Mouse (Mus musculus) central nervous system, embryonic 11.5 days (tissue): ENCODE results near the gene Ttll3. TPM values are rescaled to one million over a fixed set of nuclear protein-coding genes. Genes with fewer than 3 reads are reported as not detected.

Experiments
- polyA plus RNA-seq: library from polyadenylated mRNA; depleted of rRNA; stranded (reverse); fragments of >200 nt; gene quantifications from 2 replicates; pipeline ENCODE4 v1.2.3, GENCODE M21; 2012; rRNA removed

Gene Ttll3
- polyA plus RNA-seq = 13.6 and 16.4 TPM in 2 replicates

DNA sequence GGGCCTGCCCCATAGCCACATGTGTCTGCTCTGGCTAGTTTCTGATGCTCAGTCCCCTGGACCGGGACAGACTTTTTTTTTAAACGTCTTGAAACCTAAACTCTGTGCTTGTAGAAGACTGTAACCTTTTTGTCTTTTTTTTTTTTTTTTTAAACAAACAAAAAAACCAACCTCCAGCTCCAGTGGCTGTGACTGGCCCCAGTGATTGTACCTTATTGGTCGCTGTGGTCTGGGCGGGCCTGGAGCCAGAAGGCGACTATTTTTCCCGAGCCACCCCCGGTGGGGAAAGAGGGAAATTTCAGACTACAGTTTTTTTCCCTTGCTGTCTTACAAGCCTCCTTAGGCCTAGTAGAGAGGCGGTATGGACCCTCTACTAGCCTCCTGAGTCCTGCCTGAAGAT is at the start of gene Ttll3:
Ttll3 (plus strand) TSS at position 301 of the 400 bp plus-strand sequence.

DNA sequence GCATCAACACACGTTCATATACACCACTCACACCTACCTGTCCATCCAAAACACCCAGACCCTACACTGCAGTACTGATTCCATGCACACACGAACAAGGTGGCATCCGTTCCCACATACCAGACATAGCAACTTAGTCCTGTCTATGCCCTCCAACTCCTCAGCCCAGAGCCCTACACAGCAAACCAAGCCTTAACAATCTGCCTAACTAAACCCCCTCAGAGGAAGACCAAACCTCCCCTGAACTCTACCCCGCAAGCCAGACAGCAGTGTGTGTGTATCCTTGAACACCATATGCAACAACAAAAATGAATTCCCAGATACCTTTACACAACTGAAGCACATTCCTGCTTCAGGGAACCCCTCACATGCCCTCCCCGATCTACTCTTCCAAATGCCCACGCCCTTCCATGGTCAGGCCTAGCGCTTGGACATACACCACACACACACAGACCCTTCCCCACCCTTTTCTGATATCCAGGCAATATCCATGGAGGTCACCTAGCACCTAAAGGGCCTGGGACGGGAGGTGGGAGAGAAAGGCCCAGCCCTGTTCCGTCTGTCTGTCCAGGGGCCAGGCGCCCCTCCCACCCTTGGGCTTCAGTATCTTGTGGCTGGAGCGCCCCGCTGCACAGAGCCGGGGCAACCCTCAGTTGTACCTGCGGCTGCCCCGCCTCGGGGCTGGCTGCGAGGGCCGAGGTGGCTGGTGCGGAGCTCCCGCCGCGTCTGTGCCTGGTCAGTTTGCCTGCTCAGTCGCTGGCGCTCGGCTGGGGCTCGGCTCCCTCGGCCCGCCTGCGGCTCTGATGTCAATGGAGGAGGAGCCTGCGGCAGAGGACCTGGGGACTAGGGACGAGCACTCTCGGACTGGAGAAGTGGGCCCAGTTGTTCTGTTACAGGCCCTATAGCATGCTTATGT is 45.6 kb upstream of the Ttll3 start, which contains the start of gene Camk1:
Camk1 (minus strand) TSS at position 808 of the 916 bp plus-strand sequence.

DNA sequence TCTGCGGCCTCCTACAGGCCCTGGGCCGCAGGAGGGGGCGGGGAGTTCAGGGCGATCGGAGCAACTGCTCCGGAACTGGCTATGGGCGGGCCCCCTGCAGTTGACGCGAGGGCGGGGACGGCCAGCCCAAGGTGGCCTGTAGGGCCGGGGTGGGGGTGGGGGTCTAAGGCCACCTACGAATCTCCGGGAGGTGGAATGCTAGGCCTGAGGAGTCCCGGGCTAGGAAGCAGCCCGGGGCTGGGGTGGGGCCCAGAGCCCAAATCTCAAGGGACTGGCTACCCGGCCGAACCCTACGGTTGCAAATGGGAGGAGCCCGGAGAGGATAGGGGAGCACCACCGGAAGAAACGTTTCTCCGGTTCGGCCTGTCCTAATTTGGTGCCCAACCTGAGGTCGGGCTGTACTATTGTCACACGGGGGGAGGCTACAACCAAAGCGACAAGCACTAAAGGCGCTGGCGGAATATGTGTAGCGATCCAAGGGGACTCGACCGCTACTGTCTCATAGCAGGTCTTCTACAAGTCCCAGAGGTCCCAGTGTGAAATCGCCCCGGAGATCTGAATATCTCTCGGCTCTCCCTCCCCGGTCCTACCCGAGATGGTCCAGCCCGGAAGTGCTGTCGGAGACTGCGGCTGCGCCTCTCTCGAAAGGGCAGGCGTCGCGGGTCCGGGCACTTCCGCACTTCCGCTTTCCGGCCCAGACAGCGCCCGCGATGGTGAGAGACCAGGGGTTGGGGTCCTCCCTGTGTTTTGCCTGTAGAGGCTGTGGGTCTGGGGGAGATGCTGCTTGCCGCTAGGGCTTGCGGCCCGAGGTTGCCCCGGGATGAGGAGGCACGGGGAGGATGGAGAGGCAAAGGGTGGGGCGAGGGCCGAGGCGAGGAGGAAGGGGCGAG is 11.3 kb upstream of the Ttll3 start, which contains the start of the genes Tada3 and Arpc4:
Tada3 (minus strand) TSS at position 388 of the 890 bp plus-strand sequence.
Arpc4 (plus strand) TSS at position 620 of the 890 bp plus-strand sequence.

DNA sequence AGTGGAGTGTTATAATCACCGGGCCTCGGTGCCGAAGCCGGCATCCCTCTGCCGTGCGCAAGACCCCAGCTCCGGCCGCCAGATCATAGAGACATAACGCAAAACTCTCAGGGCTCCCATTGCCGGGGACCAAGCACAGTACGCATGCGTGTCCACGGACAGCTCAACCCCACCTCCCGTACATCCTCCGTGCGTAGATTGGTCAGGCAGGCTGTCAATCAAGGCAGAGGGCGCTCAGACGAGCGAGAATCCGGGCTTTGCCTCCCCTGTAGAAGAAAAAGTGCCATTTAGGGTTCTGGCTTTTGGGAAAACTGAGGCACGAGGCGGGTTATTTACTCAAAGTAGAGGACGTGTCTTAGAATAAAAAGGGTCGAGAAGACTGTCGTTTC is 30.1 kb downstream of the Ttll3 start, which contains the start of gene Rpusd3:
Rpusd3 (minus strand) TSS at position 142 of the 389 bp plus-strand sequence.

DNA sequence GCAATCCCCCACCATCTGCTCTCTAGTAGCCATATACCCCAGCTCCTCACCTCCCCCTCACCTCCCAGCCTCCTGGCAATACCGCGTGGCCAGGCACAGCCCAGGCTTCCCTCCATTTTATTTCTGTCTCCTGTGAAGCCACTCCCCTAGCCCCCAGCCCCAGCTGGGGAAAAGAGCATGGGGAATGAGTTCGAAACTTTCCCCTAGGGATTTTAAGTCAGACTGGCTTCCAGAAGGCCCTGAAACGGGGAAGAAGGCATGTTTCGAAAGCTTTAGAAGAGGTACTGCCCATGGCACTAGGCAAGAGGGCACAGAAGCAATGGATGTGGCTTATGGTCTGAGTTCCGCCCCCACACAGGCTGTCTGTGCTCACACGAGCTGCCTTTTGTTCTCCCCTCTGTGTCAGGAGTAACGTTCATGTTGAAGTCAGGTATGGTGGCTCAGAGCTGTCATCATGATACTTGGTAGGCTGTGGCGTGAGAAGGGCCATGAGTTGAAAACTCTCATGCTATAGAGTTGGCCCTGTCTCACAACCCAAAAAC is 46.7 kb downstream of the Ttll3 start, which contains the start of gene Cidec:
Cidec (minus strand) TSS at position 97 of the 542 bp plus-strand sequence.

DNA sequence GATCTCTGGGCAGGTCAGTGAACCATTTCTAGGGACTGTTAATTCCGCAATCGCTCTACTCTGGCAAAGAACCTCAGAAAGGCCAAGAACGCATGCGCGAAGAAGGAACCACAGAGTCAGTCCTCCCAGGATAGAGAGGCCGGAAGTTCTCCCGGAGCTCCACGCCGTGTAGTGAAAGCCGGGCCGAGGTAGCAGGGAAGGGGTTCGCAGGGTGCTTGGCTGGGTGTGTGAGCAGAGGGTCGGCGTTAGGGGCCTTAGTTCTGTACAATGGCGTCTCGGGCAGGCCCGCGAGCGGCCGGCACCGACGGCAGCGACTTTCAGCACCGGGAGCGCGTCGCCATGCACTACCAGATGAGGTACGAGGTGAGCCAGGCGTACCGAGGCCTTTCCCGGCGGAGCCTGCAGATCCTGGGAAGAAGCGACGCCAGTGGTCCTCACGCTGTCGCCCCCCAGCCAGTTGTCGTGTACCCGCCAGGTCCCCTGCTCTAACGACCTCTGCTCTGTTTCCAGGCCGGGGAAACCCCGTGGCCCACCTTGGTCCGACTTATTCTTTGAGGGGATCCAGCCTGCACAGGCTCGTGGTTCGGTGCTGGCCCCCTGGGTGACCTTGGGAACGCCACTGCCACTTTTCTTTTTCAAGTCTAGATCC is 53.5 kb downstream of the Ttll3 start, which contains the start of gene Jagn1:
Jagn1 (plus strand) TSS at position 128 of the 649 bp plus-strand sequence.

DNA sequence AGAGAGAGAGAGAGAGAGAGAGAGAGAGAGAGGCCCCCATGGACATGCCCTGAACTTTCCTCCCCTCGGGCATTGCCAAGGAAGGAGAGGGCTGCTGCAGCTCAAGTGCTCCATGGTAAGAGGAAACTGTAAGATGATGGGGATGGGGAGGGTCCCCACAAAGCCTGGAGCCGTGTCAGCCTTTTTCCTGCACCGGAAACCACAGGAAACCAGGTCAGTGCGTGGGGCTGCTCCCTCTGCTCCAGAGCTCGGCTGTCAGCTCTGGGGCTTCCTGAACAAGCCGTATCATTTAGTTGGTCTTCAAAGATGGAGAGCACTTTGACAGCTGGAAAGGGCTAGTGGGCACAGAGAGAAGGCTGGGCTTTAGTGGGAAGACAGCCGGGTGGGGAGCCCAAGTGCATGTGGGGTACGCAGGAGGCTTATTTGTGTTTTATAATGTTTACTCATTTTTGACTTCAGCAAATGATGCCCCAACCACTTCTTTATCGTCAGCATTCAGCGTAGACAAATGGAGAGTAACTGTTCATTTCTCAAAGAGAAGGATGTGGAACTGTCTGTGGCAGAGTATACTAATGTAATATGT is 69.0 kb downstream of the Ttll3 start, which contains the start of gene Il17re:
Il17re (plus strand) TSS at position 533 of the 583 bp plus-strand sequence.

Other genes starting within 250 kb of the Ttll3 start
- gene Lhfpl4, start 193.9 kb upstream of the Ttll3 start, polyA plus RNA-seq = 19.1 and 31.3 TPM in 2 replicates
- 26.0 and 31.0 TPM in 2 replicates for gene Mtmr14, start 151.4 kb upstream of the Ttll3 start, polyA plus RNA-seq
- gene Cpne9, start 107.0 kb upstream of the Ttll3 start, polyA plus RNA-seq = 0.11 and 0.37 TPM in 2 replicates
- 44.3 and 47.2 TPM in 2 replicates for gene Brpf1, start 82.1 kb upstream of the Ttll3 start, polyA plus RNA-seq
- 14.8 and 21.2 TPM in 2 replicates for gene Ogg1, start 62.3 kb upstream of the Ttll3 start, polyA plus RNA-seq
- 33.0 and 41.1 TPM in 2 replicates for gene Camk1, start 45.3 kb upstream of the Ttll3 start, polyA plus RNA-seq
- gene Tada3, start 11.4 kb upstream of the Ttll3 start, polyA plus RNA-seq = 42.3 and 67.4 TPM in 2 replicates
- 106 and 112 TPM in 2 replicates for gene Arpc4, start 11.1 kb upstream of the Ttll3 start, polyA plus RNA-seq
- 28.4 and 33.2 TPM in 2 replicates for gene Rpusd3, start 30.1 kb downstream of the Ttll3 start, polyA plus RNA-seq
- gene Cidec, start 46.5 kb downstream of the Ttll3 start, polyA plus RNA-seq = 0.04 TPM in 2 replicates
- gene Jagn1, start 53.3 kb downstream of the Ttll3 start, polyA plus RNA-seq = 34.3 and 56.9 TPM in 2 replicates
- gene Il17re, start 69.2 kb downstream of the Ttll3 start, polyA plus RNA-seq = 0.66 and 1.4 TPM in 2 replicates
- gene Il17rc, start 82.2 kb downstream of the Ttll3 start, polyA plus RNA-seq = 2.8 and 3.6 TPM in 2 replicates
- gene Creld1, start 94.0 kb downstream of the Ttll3 start, polyA plus RNA-seq = 21.3 and 43.5 TPM in 2 replicates
- gene Prrt3, start 112.7 kb downstream of the Ttll3 start, polyA plus RNA-seq = 1.3 and 1.7 TPM in 2 replicates
- 27.6 and 47.2 TPM in 2 replicates for gene Emc3, start 142.4 kb downstream of the Ttll3 start, polyA plus RNA-seq
- 16.9 and 20.6 TPM in 2 replicates for gene Fancd2, start 142.4 kb downstream of the Ttll3 start, polyA plus RNA-seq
- 0.07 TPM in 1 of 2 replicates, not detected in the other for gene Fancd2os, start 211.5 kb downstream of the Ttll3 start, polyA plus RNA-seq
- gene Brk1, start 215.5 kb downstream of the Ttll3 start, polyA plus RNA-seq = 189 and 208 TPM in 2 replicates
- 33.9 and 52.3 TPM in 2 replicates for gene Vhl, start 234.7 kb downstream of the Ttll3 start, polyA plus RNA-seq
- 6.1 and 10.3 TPM in 2 replicates for gene Irak2, start 249.2 kb downstream of the Ttll3 start, polyA plus RNA-seq